Mouse (Mus musculus): Measurements from ENCODE around the gene Ndfip2. TPM values are rescaled to one million over a fixed set of nuclear protein-coding genes. Genes with fewer than 3 reads are reported as not detected.

Ndfip2 gene
- total and polyA plus RNA-seq, 2 experiments from 2014 or later = 39.2 to 67.7 TPM

DNA sequence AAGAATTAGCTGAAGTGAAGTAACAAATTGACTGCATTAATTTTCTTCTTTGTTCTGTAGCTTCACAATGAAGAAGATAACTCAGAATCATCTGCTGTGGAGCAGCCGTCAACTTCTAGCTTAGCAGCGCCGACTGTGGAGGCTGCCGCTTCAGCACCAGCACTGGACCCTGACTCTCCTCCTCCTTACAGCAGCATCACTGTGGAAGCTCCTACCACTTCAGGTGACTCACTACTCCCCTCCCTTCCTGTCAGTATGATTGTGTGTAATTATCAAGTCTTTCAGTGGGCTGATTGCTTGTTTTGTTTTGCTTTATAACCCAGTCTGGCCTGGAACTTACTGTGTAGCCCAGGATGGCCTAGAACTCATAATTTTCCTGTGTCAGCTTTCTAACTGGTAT, 29.2 kb downstream of the Ndfip2 start:
- WGBS = 87% methylated on average over 4 of the region's 4 CpGs
- Histone ChIP-seq H3K4me2 (ENCODE audit: low read depth, low read length) (no peak overlapping the region), H3K9me3 (replicated peaks; ENCODE audit: control insufficient read depth, low read length) (no peaks in the 10 kb centered on the region), H3K27ac (ENCODE audit: low read depth) (no peak overlapping the region), H3K27me3 (ENCODE audit: control insufficient read depth, insufficient read depth, low read length) (no peaks in the 10 kb centered on the region), H3K36me3 (replicated peaks; ENCODE audit: control insufficient read depth, insufficient read depth, low read length) (peaks cover 21% of the 10 kb centered on the region; the same call in 1 of the 2 replicates), H3K9ac (replicated peaks; ENCODE audit: low read depth, low read length) (no peak overlapping the region), H3K4me3 (ENCODE audit: low read depth, low read length) (no peak overlapping the region), H3K4me1 (ENCODE audit: control insufficient read depth, insufficient read depth) (no peaks in the 10 kb centered on the region)
- no peak for DNase-seq (ENCODE audit: low spot score)
- ATAC-seq (ENCODE audit: insufficient read depth, low read depth) = no peak
- TF ChIP-seq CTCF (IDR thresholded peaks at IDR 0.05; ENCODE audit: low read depth) = no peak
- TF ChIP-seq EP300 (IDR thresholded peaks at IDR 0.05; ENCODE audit: low read depth) = no peak

DNA sequence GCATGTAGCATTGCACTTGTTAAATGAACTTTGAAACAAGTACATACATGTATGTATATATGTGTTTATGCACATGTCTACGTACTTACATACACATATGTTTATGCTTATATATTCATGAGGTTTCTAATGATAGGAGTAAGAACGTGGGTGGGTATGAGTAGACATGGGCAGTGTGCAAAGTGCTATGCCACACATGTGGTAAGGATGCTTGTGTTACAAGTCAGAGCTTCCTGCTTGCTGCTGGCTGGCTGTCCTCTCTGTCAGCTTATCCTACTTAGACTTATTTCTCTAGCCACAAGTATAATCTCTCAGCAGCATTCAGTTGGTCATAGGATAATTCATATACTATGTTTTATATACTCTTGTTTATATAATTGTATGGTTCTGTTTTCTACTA, 29.6 kb downstream of the Ndfip2 start:
- Histone ChIP-seq H3K36me3 (replicated peaks; ENCODE audit: control insufficient read depth, insufficient read depth, low read length) (peaks cover 24% of the 10 kb centered on the region; the same call in 1 of the 2 replicates), H3K4me3 (ENCODE audit: low read depth, low read length) (no peak overlapping the region), H3K9ac (replicated peaks; ENCODE audit: low read depth, low read length) (no peak overlapping the region), H3K27me3 (ENCODE audit: control insufficient read depth, insufficient read depth, low read length) (no peaks in the 10 kb centered on the region), H3K4me1 (ENCODE audit: control insufficient read depth, insufficient read depth) (no peaks in the 10 kb centered on the region), H3K4me2 (ENCODE audit: low read depth, low read length) (no peak overlapping the region), H3K9me3 (replicated peaks; ENCODE audit: control insufficient read depth, low read length) (no peaks in the 10 kb centered on the region), H3K27ac (ENCODE audit: low read depth) (no peak overlapping the region)
- WGBS = 86% methylated on average over 2 of the region's 2 CpGs
- no peak for ATAC-seq (ENCODE audit: insufficient read depth, low read depth)
- DNase-seq (ENCODE audit: low spot score) = no peak
- TF ChIP-seq EP300 (IDR thresholded peaks at IDR 0.05; ENCODE audit: low read depth) (no peak), CTCF (IDR thresholded peaks at IDR 0.05; ENCODE audit: low read depth) (no peak)

- H3K9ac ChIP-seq (replicated peaks; ENCODE audit: low read depth, low read length) = no peak overlapping the region
- DNase-seq (ENCODE audit: low spot score) (no peak), ATAC-seq (ENCODE audit: insufficient read depth, low read depth) (no peak)
- no peaks in the 10 kb centered on the region for H3K4me1 ChIP-seq (ENCODE audit: control insufficient read depth, insufficient read depth)
- H3K4me3 ChIP-seq (ENCODE audit: low read depth, low read length) = no peak overlapping the region
- peaks cover 27% of the 10 kb centered on the region; the same call in 1 of the 2 replicates for H3K36me3 ChIP-seq (replicated peaks; ENCODE audit: control insufficient read depth, insufficient read depth, low read length)
- no peaks in the 10 kb centered on the region for H3K9me3 ChIP-seq (replicated peaks; ENCODE audit: control insufficient read depth, low read length)
- H3K27me3 ChIP-seq (ENCODE audit: control insufficient read depth, insufficient read depth, low read length) = no peaks in the 10 kb centered on the region
- TF ChIP-seq EP300 (IDR thresholded peaks at IDR 0.05; ENCODE audit: low read depth) (no peak), CTCF (IDR thresholded peaks at IDR 0.05; ENCODE audit: low read depth) (no peak)
- H3K27ac ChIP-seq (ENCODE audit: low read depth) = no peak overlapping the region
- no peak overlapping the region for H3K4me2 ChIP-seq (ENCODE audit: low read depth, low read length)
- WGBS = 92% methylated on average over 4 of the region's 4 CpGs
Observed at GRCm38 (mm10) chr14:105288529-105288928, 30.2 kb downstream of the Ndfip2 start.

GRCm38 (mm10) chr14:105292139-105292538, 33.8 kb downstream of the Ndfip2 start:
- Histone ChIP-seq H3K27ac (ENCODE audit: low read depth) (no peak overlapping the region), H3K36me3 (replicated peaks; ENCODE audit: control insufficient read depth, insufficient read depth, low read length) (peaks cover 45% of the 10 kb centered on the region), H3K9me3 (replicated peaks; ENCODE audit: control insufficient read depth, low read length) (no peaks in the 10 kb centered on the region), H3K27me3 (ENCODE audit: control insufficient read depth, insufficient read depth, low read length) (no peaks in the 10 kb centered on the region), H3K4me3 (ENCODE audit: low read depth, low read length) (no peak overlapping the region), H3K4me1 (ENCODE audit: control insufficient read depth, insufficient read depth) (no peaks in the 10 kb centered on the region), H3K9ac (replicated peaks; ENCODE audit: low read depth, low read length) (no peak overlapping the region), H3K4me2 (ENCODE audit: low read depth, low read length) (no peak overlapping the region)
- TF ChIP-seq CTCF (IDR thresholded peaks at IDR 0.05; ENCODE audit: low read depth) (no peak), EP300 (IDR thresholded peaks at IDR 0.05; ENCODE audit: low read depth) (no peak)
- DNase-seq (ENCODE audit: low spot score) = no peak
- ATAC-seq (ENCODE audit: insufficient read depth, low read depth) = no peak
- WGBS = 85% methylated on average over 9 of the region's 9 CpGs

DNA sequence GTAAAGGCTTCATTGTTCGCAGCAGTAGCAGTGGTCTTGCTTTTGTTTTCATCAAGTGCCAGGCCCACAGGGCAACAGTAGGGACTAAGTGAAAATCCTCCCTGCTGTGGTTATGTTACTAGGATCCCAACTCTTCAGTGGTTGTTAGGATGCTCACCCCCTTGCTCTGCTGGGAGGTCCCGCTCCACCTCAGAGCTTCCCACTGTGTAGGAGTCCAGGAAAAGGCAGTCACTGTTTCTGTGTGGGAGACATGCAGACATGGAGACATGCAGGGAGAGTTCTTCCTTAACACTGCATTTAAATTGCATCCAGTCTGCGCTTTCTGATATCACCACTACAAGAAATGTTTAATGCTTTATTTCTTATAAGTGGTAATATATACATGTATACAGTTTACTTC, 35.4 kb downstream of the Ndfip2 start:
- Histone ChIP-seq H3K27ac (ENCODE audit: low read depth) (no peak overlapping the region), H3K9ac (replicated peaks; ENCODE audit: low read depth, low read length) (no peak overlapping the region), H3K4me3 (ENCODE audit: low read depth, low read length) (no peak overlapping the region), H3K27me3 (ENCODE audit: control insufficient read depth, insufficient read depth, low read length) (no peaks in the 10 kb centered on the region), H3K36me3 (replicated peaks; ENCODE audit: control insufficient read depth, insufficient read depth, low read length) (peaks cover 41% of the 10 kb centered on the region), H3K4me1 (ENCODE audit: control insufficient read depth, insufficient read depth) (no peaks in the 10 kb centered on the region), H3K9me3 (replicated peaks; ENCODE audit: control insufficient read depth, low read length) (no peaks in the 10 kb centered on the region), H3K4me2 (ENCODE audit: low read depth, low read length) (no peak overlapping the region)
- no peak for DNase-seq (ENCODE audit: low spot score)
- no peak for ATAC-seq (ENCODE audit: insufficient read depth, low read depth)
- 83% methylated on average over 3 of the region's 3 CpGs for WGBS
- TF ChIP-seq CTCF (IDR thresholded peaks at IDR 0.05; ENCODE audit: low read depth) (no peak), EP300 (IDR thresholded peaks at IDR 0.05; ENCODE audit: low read depth) (no peak)

- no peak overlapping the region for H3K27ac ChIP-seq (ENCODE audit: low read depth)
- 52% methylated on average over 6 of the region's 6 CpGs for WGBS
- H3K4me3 ChIP-seq (ENCODE audit: low read depth, low read length) = no peak overlapping the region
- no peak overlapping the region for H3K9ac ChIP-seq (replicated peaks; ENCODE audit: low read depth, low read length)
- peaks cover 47% of the 10 kb centered on the region for H3K36me3 ChIP-seq (replicated peaks; ENCODE audit: control insufficient read depth, insufficient read depth, low read length)
- ATAC-seq (ENCODE audit: insufficient read depth, low read depth) (no peak), DNase-seq (ENCODE audit: low spot score) (peak; percentile 63)
- no peak overlapping the region for H3K4me2 ChIP-seq (ENCODE audit: low read depth, low read length)
- H3K27me3 ChIP-seq (ENCODE audit: control insufficient read depth, insufficient read depth, low read length) = no peaks in the 10 kb centered on the region
- peak; percentile 67 for TF ChIP-seq CTCF (IDR thresholded peaks at IDR 0.05; ENCODE audit: low read depth)
- TF ChIP-seq EP300 (IDR thresholded peaks at IDR 0.05; ENCODE audit: low read depth) = no peak
- H3K4me1 ChIP-seq (ENCODE audit: control insufficient read depth, insufficient read depth) = no peaks in the 10 kb centered on the region
- no peaks in the 10 kb centered on the region for H3K9me3 ChIP-seq (replicated peaks; ENCODE audit: control insufficient read depth, low read length)
Observed at GRCm38 (mm10) chr14:105295820-105296582, 37.6 kb downstream of the Ndfip2 start.

Data from heart, postnatal 0 days (tissue).